20 mouse cellular contexts compared by ENCODE assay signal in the genomic region with DNA sequence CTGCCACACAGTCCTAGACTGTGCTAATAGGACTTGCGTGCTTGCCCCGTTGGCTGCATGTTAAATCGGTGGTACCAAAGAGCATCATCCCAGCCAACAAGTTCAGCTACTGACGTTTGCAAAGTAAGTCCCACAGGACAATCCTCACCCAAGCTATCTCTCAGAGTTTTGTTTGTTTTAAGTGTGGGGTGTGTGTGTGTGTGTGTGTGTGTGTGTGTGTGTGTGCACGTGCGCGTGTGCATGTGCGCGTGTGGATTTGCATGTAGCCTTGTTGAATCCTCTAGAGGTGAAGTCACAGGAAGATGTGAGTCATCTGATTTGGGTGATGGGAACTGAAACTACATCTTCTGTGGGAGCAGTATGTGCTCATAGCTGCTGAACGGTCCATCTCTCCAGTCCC. TPM values are rescaled to one million over a fixed set of nuclear protein-coding genes. Genes with fewer than 3 reads are reported as not detected.
DNase-seq lines count a peak whose midpoint lies in the region; ATAC-seq and TF ChIP-seq lines count a peak whose summit lies in the region.
"Had no signal": no experiment of that assay in that cellular context is flagged by ENCODE, and none has a peak within 500 bp of the region (broad histone marks: within the 10 kb centered on the region; RNA-seq: fewer than 3 reads in every experiment).

No protein-coding gene starts in this region.

- no peak for ATAC-seq in lung, postnatal 0 days
- ATAC-seq in megakaryocyte progenitor cell, adult 5-6 weeks (replicated peaks; ENCODE audit: poor library complexity) = peak; percentile 59
- ATAC-seq: forebrain, postnatal 0 days; intestine, embryonic 15.5 days had no signal

- H3K27ac ChIP-seq in lung, postnatal 0 days (ENCODE audit: low read length) = no peak overlapping the region
- H3K27ac ChIP-seq: gastrocnemius, adult 2 months; heart, embryonic 10.5 days; hindbrain, embryonic 12.5 days; intestine, embryonic 15.5 days; lung, embryonic 15.5 days had no signal

- peak; percentile 44 for DNase-seq in lung, postnatal 36 days
- DNase-seq in lung, postnatal 0 days (ENCODE audit: low spot score) = no peak
- DNase-seq in T-cell, adult 2 months (ENCODE audit: low spot score) = peak; percentile 25
- no peak for DNase-seq in right cerebral cortex, postnatal 4 days
- no peak for DNase-seq in testis, postnatal 14 days (ENCODE audit: low spot score)
- no peak for DNase-seq in adipocyte (ENCODE audit: low spot score)
- DNase-seq: adrenal gland, postnatal 25 days; cerebellum, adult 8-10 months; forebrain, postnatal 0 days; gastrocnemius, adult 2 months; heart, postnatal 10 days; kidney, postnatal 4 days; right cerebral cortex, postnatal 25 days; thymus, postnatal 14 days had no signal

- H3K9ac ChIP-seq in lung, postnatal 0 days (replicated peaks; ENCODE audit: low read depth) = no peak overlapping the region
- H3K9ac ChIP-seq: forebrain, postnatal 0 days; hindbrain, embryonic 12.5 days; intestine, embryonic 15.5 days; lung, embryonic 15.5 days had no signal

- 83% methylated on average over 10 of the region's 10 CpGs for WGBS in lung, postnatal 0 days

- peaks cover 7% of the 10 kb centered on the region; the same call in 1 of the 2 replicates for H3K4me1 ChIP-seq in lung, postnatal 0 days (ENCODE audit: insufficient read depth, low read depth, low read length)
- H3K4me1 ChIP-seq: hindbrain, embryonic 12.5 days had no signal

- H3K9me3 ChIP-seq in lung, postnatal 0 days (ENCODE audit: low read length) = no peaks in the 10 kb centered on the region
- H3K9me3 ChIP-seq: heart, embryonic 10.5 days; hindbrain, embryonic 12.5 days; intestine, embryonic 15.5 days; lung, embryonic 15.5 days; megakaryocyte, embryonic 14.5 days had no signal

- H3K4me3 ChIP-seq in lung, postnatal 0 days (ENCODE audit: low read depth, low read length) = no peak overlapping the region
- H3K4me3 ChIP-seq: gastrocnemius, adult 2 months; heart, embryonic 10.5 days; hindbrain, embryonic 12.5 days; intestine, embryonic 15.5 days; lung, embryonic 15.5 days; megakaryocyte, embryonic 14.5 days had no signal

- no peak overlapping the region for H3K4me2 ChIP-seq in lung, postnatal 0 days (replicated peaks; ENCODE audit: low read depth, low read length)
- H3K4me2 ChIP-seq: hindbrain, embryonic 12.5 days; intestine, embryonic 15.5 days; lung, embryonic 15.5 days had no signal

- no peaks in the 10 kb centered on the region for H3K27me3 ChIP-seq in lung, postnatal 0 days (replicated peaks; ENCODE audit: insufficient read depth, low read length)
- H3K27me3 ChIP-seq: intestine, embryonic 15.5 days; lung, embryonic 15.5 days had no signal

- no peak for TF ChIP-seq EP300 in lung, postnatal 0 days (IDR thresholded peaks at IDR 0.05)

- no peak for TF ChIP-seq CTCF in lung, postnatal 0 days (IDR thresholded peaks at IDR 0.05)

- H3K36me3 ChIP-seq in lung, postnatal 0 days (ENCODE audit: insufficient read depth, low read length) = no peaks in the 10 kb centered on the region
- H3K36me3 ChIP-seq: heart, embryonic 10.5 days; hindbrain, embryonic 12.5 days; intestine, embryonic 15.5 days; lung, embryonic 15.5 days had no signal

RNA-seq across cellular contexts. Expression of a gene that starts 16.1 kb away (rescaled TPM):
- 78.2 and 113 TPM in 2 replicates for polyA plus RNA-seq in lung, postnatal 0 days (2015; fragmentation: Nextera tagmentation; extraction: Ambion mirVana)
- 5.4 and 6.8 TPM in 2 replicates for total RNA-seq in megakaryocyte progenitor cell, adult 5-6 weeks (2015)
- total RNA-seq in megakaryocyte progenitor cell, adult 5-6 weeks (2017) = 12.6 and 16.3 TPM in 2 replicates

Comparison
In these comparisons a context has a peak if more than half of its experiments do, and no peak if none do; other contexts are left out.
1. DNase-seq: peak in lung, postnatal 36 days (single experiment) and T-cell, adult 2 months (single experiment); none in lung, postnatal 0 days (single experiment), right cerebral cortex, postnatal 4 days (single experiment), testis, postnatal 14 days (single experiment) and adipocyte (single experiment).